Mouse (Mus musculus) MEL (cell line): Measurements from ENCODE around the gene Spata17.

Source experiments
- CTCF ChIP-seq, 3 experiments: IDR thresholded peaks in 2 of 3; conservative IDR thresholded peaks in 1 of 3; 2 replicates each; pipeline ENCODE4 v1.5.1; 2011 to 2012; ENCODE audit warnings: low read length in 3 of 3, low read depth in 2 of 3, mild to moderate bottlenecking in 2 of 3, improper control_type of control experiment in 1 of 3, inconsistent platforms in 1 of 3, mixed read lengths in 1 of 3, moderate library complexity in 1 of 3; ENCODE audit not compliant: control insufficient read depth in 1 of 3, insufficient read depth in 1 of 3, poor library complexity in 1 of 3, severe bottlenecking in 1 of 3
- E2F4 ChIP-seq: IDR thresholded peaks from 2 replicates; pipeline ENCODE4 v1.6.1; 2011; ENCODE audit warnings: low read depth, low read length, improper control_type of control experiment, borderline replicate concordance
- HCFC1 ChIP-seq: IDR thresholded peaks from 2 replicates; pipeline ENCODE4 v1.6.1; 2012; ENCODE audit warnings: low read depth, mild to moderate bottlenecking, inconsistent platforms, low read length, improper control_type of control experiment, moderate library complexity
- MAX ChIP-seq: IDR thresholded peaks from 2 replicates; pipeline ENCODE4 v1.6.1; 2011; ENCODE audit warnings: low read length, improper control_type of control experiment
- MEF2A ChIP-seq: IDR thresholded peaks from 2 replicates; pipeline ENCODE4 v1.6.1; 2014; ENCODE audit warnings: low read depth, mild to moderate bottlenecking, inconsistent platforms, low read length, improper control_type of control experiment; ENCODE audit not compliant: poor library complexity, insufficient replicate concordance, severe bottlenecking; ENCODE audit errors: extremely low read depth
- MYC ChIP-seq: IDR thresholded peaks from 2 replicates; pipeline ENCODE4 v1.6.1; 2011; ENCODE audit warnings: low read depth, mild to moderate bottlenecking, low read length, improper control_type of control experiment, moderate library complexity
- POLR2A ChIP-seq, 2 experiments: IDR thresholded peaks; 2 replicates each; pipeline ENCODE4 v1.6.1; 2011 to 2012; ENCODE audit warnings: low read length in 2 of 2, mild to moderate bottlenecking in 2 of 2, control low read depth in 1 of 2, improper control_type of control experiment in 1 of 2, low read depth in 1 of 2, moderate library complexity in 1 of 2; ENCODE audit not compliant: control insufficient read depth in 1 of 2, insufficient read depth in 1 of 2, poor library complexity in 1 of 2
- POLR2AphosphoS5 ChIP-seq: IDR thresholded peaks from 2 replicates; pipeline ENCODE4 v1.6.1; 2012; ENCODE audit warnings: low read depth, borderline replicate concordance, mild to moderate bottlenecking, inconsistent platforms, low read length, moderate library complexity, mixed read lengths
- TBP ChIP-seq: IDR thresholded peaks from 2 replicates; pipeline ENCODE4 v1.8.0; 2011; ENCODE audit warnings: low read depth, low read length, improper control_type of control experiment
- UBTF ChIP-seq: IDR thresholded peaks from 2 replicates; pipeline ENCODE4 v1.6.1; 2012; ENCODE audit warnings: low read depth, mild to moderate bottlenecking, inconsistent platforms, low read length, improper control_type of control experiment, moderate library complexity, borderline replicate concordance; ENCODE audit not compliant: insufficient read depth
- USF1 ChIP-seq: IDR thresholded peaks from 2 replicates; pipeline ENCODE4 v1.6.1; 2014; ENCODE audit warnings: low read depth, mild to moderate bottlenecking, inconsistent platforms, low read length, improper control_type of control experiment, moderate library complexity
- USF2 ChIP-seq, 2 experiments: IDR thresholded peaks; 2 replicates each; pipeline ENCODE4 v1.6.1; 2011 to 2012; ENCODE audit warnings: improper control_type of control experiment in 2 of 2, low read length in 2 of 2, borderline replicate concordance in 1 of 2, inconsistent platforms in 1 of 2, low read depth in 1 of 2, mild to moderate bottlenecking in 1 of 2; ENCODE audit not compliant: insufficient read depth in 1 of 2
- ZC3H11A ChIP-seq: IDR thresholded peaks from 2 replicates; pipeline ENCODE4 v1.6.1; 2012; ENCODE audit warnings: low read depth, mild to moderate bottlenecking, inconsistent platforms, low read length, improper control_type of control experiment
- ZKSCAN1 ChIP-seq: IDR thresholded peaks from 2 replicates; pipeline ENCODE4 v1.6.1; 2012; ENCODE audit warnings: low read depth, mild to moderate bottlenecking, inconsistent platforms, low read length, improper control_type of control experiment, moderate library complexity

DNA sequence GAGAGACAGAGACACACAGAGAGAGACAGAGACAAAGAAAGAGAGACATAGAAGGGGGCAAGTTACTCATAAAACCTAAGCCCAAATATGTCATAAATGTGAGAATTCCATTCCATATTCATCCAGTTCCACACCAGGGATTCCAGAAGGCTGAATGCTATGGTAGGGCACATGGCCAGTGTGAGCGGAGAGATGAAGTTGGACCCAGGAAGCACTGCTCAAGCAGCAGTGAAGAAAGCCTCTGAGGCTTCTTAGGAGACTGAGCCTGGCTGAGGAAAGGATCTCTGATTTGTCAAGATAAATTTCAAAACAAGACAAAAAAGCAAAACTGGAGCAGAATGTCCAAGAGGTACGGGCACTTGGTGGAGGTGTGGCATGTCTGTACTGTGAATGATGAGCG, 90.3 kb downstream of the Spata17 start:
- TF ChIP-seq ZC3H11A (no peak), POLR2A (IDR thresholded peaks at IDR 0.05; ENCODE audit: control insufficient read depth in 1 of 2, insufficient read depth in 1 of 2, low read depth in 1 of 2, low read length in 2 of 2, poor library complexity in 1 of 2) (no peak), USF2 (IDR thresholded peaks at IDR 0.05; ENCODE audit: borderline replicate concordance in 1 of 2, insufficient read depth in 1 of 2, low read depth in 1 of 2, low read length in 2 of 2) (no peak), POLR2AphosphoS5 (no peak), MEF2A (no peak), E2F4 (no peak), MYC (no peak), ZKSCAN1 (no peak), HCFC1 (no peak), CTCF (IDR thresholded peaks at IDR 0.05 in 2 of 3, conservative IDR thresholded peaks at IDR 0.05 in 1 of 3; ENCODE audit: control insufficient read depth in 1 of 3, insufficient read depth in 1 of 3, low read depth in 2 of 3, low read length in 3 of 3, poor library complexity in 1 of 3, severe bottlenecking in 1 of 3) (no peak), TBP (no peak), USF1 (no peak), UBTF (no peak), MAX (no peak)
